Mouse (Mus musculus) neural tube, embryonic 14.5 days (tissue): ENCODE measurements around the gene Dph2. TPM values are rescaled to one million over a fixed set of nuclear protein-coding genes. Genes with fewer than 3 reads are reported as not detected.

Experiments used
- ATAC-seq: fragments of 200-750 bp; cut with Nextera tagmentation; 2 replicates; pipeline ENCODE4 v1.8.0; 2017; ENCODE audit warnings: low read depth, mild to moderate bottlenecking, moderate TSS enrichment, moderate library complexity
- H3K27ac ChIP-seq: fragments of 300-500 bp; sonication (generic); 2 replicates; pipeline ENCODE4 v1.5.1; 2014; ENCODE audit warnings: low read depth, mild to moderate bottlenecking, control low read depth, low read length, moderate library complexity, mixed read lengths
- H3K27me3 ChIP-seq: fragments of 300-500 bp; sonication (generic); 2 replicates; pipeline ENCODE4 v1.6.1; 2014; ENCODE audit warnings: low read length; ENCODE audit not compliant: control insufficient read depth, insufficient read depth
- H3K36me3 ChIP-seq: fragments of 300-500 bp; sonication (generic); 2 replicates; pipeline ENCODE4 v1.6.1; 2014; ENCODE audit warnings: low read length, mixed read lengths; ENCODE audit not compliant: control insufficient read depth, insufficient read depth
- H3K4me1 ChIP-seq: fragments of 300-500 bp; sonication (generic); 2 replicates; pipeline ENCODE4 v1.6.1; 2014; ENCODE audit warnings: low read length; ENCODE audit not compliant: control insufficient read depth, insufficient read depth
- H3K4me2 ChIP-seq: fragments of 300-500 bp; sonication (generic); 2 replicates; pipeline ENCODE4 v1.6.1; 2014; ENCODE audit warnings: mild to moderate bottlenecking, low read depth, low read length, control low read depth
- H3K4me3 ChIP-seq: fragments of 300-500 bp; sonication (generic); 2 replicates; pipeline ENCODE4 v1.5.1; 2014; ENCODE audit warnings: low read depth, low read length, control low read depth, mixed read lengths
- H3K9ac ChIP-seq: fragments of 300-500 bp; sonication (generic); replicated peaks from 2 replicates; pipeline ENCODE4 v1.6.1; 2014; ENCODE audit warnings: low read depth, mild to moderate bottlenecking, control low read depth, low read length, mixed read lengths
- H3K9me3 ChIP-seq: fragments of 300-500 bp; sonication (generic); 2 replicates; pipeline ENCODE4 v1.6.1; 2016; ENCODE audit warnings: low read length; ENCODE audit not compliant: control insufficient read depth
- WGBS: fragments of 180-500 bp; shearing (Covaris S2); extraction: QIAGEN DNeasy Blood & Tissue Kit; methylation state at CpG from one replicate; pipeline ENCODE4 v1.1.7; 2014; 5-methylcytosine and 5-hydroxymethylcytosine counted together
- polyA plus RNA-seq: library from polyadenylated mRNA; unstranded; fragments of >200 nt; fragmentation: Nextera tagmentation; extraction: Ambion mirVana; gene quantifications from 2 replicates; pipeline ENCODE4 v1.2.1, GENCODE M21; 2014

The Dph2 gene
- polyA plus RNA-seq, 1 experiment from 2014 or later, result 21.5 TPM

- Histone ChIP-seq H3K27ac (no peak overlapping the region), H3K4me2 (no peak overlapping the region), H3K9ac (no peak overlapping the region), H3K9me3 (no peaks in the 10 kb centered on the region), H3K4me3 (no peak overlapping the region), H3K36me3 (no peaks in the 10 kb centered on the region), H3K27me3 (peaks cover 16% of the 10 kb centered on the region), H3K4me1 (peaks cover 18% of the 10 kb centered on the region)
- ATAC-seq, result no peak
- 74% methylated on average over 5 of the region's 6 CpGs for WGBS
Observed at GRCm38 (mm10) chr4:117924916-117925315, 33.1 kb upstream of the Dph2 start.

DNA sequence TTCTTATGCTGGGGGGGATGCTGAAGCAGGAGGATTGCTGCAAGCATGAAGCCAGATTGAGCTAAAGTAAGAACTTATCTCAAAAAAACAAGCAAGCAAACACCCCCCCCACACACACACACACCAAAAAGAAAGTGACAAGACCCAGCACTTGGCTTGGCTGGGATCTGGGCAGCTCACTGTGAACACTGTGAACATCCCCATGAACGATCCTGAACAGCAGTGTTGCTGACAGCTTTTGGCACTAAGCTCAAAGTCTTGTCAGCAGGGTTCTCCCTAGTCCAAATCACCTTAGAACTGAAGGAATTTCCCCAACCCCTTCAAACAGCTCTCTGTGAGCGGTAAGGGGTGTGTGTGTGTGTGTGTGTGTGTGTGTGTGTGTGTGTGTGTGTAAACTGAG is 31.6 kb upstream of the Dph2 start:
- H3K4me1 ChIP-seq, result peaks cover 6% of the 10 kb centered on the region; the same call in 1 of the 2 replicates
- WGBS, result 57% methylated on average over 2 of the region's 2 CpGs
- no peaks in the 10 kb centered on the region for H3K9me3 ChIP-seq
- no peak overlapping the region for H3K27ac ChIP-seq
- ATAC-seq, result no peak
- H3K9ac ChIP-seq, result no peak overlapping the region
- H3K27me3 ChIP-seq, result peaks cover 7% of the 10 kb centered on the region
- no peak overlapping the region for H3K4me3 ChIP-seq
- no peak overlapping the region for H3K4me2 ChIP-seq
- no peaks in the 10 kb centered on the region for H3K36me3 ChIP-seq

DNA sequence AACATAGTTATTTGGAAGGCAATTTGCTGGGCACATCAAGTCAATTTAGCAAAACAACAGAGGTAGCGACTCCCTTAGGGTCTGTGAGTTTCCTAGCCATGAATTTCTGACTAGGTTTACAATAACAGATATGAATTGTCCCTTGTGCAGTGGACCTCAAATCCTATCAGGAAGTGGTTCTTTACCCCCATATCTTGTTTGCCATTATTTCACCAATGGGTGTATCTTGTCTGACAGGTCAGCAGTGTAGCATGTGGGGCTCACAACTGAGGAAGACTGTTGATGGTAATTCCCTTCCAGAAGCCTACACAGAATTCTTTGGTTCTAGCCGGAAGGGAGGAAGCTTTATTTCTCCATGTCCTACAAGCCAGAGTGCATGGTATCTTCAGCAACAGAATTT is 29.5 kb upstream of the Dph2 start:
- no peak overlapping the region for H3K27ac ChIP-seq
- H3K4me2 ChIP-seq, result no peak overlapping the region
- H3K36me3 ChIP-seq, result no peaks in the 10 kb centered on the region
- 92% methylated on average over 2 of the region's 2 CpGs for WGBS
- no peak overlapping the region for H3K4me3 ChIP-seq
- no peak overlapping the region for H3K9ac ChIP-seq
- H3K9me3 ChIP-seq, result no peaks in the 10 kb centered on the region
- no peak for ATAC-seq
- peaks cover 7% of the 10 kb centered on the region; the same call in 1 of the 2 replicates for H3K27me3 ChIP-seq
- H3K4me1 ChIP-seq, result no peaks in the 10 kb centered on the region

DNA sequence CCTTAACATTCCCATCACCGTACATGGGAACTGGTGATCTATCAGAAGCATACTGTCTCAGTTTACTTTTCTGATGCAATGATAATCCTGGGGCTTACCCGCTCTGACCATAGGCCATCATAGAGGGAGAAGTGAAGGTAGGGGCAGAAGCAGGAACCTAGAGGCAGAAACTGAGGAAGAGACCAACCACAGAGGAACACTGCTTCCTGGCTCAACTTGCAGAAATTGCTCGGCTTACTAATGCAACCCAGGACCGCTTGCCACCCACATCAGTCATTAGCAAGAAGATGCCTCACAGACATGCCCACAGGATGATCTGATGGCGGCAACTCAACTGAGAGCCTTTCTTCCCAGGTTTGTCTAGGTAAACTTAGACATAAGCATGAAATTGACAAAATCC is 26.9 kb upstream of the Dph2 start:
- H3K4me1 ChIP-seq, result peaks cover 9% of the 10 kb centered on the region
- ATAC-seq, result no peak
- H3K4me3 ChIP-seq, result no peak overlapping the region
- H3K9me3 ChIP-seq, result no peaks in the 10 kb centered on the region
- no peak overlapping the region for H3K4me2 ChIP-seq
- H3K27ac ChIP-seq, result no peak overlapping the region
- no peaks in the 10 kb centered on the region for H3K27me3 ChIP-seq
- H3K36me3 ChIP-seq, result no peaks in the 10 kb centered on the region
- 87% methylated on average over 5 of the region's 5 CpGs for WGBS
- no peak overlapping the region for H3K9ac ChIP-seq

DNA sequence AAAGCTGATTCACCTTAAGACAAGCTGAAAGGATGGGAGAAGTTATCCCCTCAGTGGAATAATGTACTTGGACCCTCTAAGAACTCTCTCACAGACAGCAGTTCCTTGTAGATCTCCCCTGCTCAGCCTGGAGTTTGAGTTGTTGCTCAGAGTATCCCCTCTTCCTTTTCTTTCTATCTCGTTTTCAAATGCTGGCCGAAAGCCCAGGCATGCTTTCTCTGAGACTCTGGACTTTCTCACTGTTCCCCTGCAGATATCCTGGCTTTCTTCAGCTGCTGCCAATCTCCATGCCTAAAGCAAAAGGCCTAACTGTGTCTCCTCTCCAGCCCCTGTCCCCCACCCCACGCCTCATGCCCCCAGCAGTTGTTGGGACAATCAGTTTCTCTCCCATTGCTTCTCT is 26.4 kb upstream of the Dph2 start:
- H3K9ac ChIP-seq, result no peak overlapping the region
- H3K4me2 ChIP-seq, result no peak overlapping the region
- H3K36me3 ChIP-seq, result no peaks in the 10 kb centered on the region
- 71% methylated on average over 3 of the region's 3 CpGs for WGBS
- H3K4me3 ChIP-seq, result no peak overlapping the region
- H3K9me3 ChIP-seq, result no peaks in the 10 kb centered on the region
- ATAC-seq, result no peak
- H3K4me1 ChIP-seq, result peaks cover 14% of the 10 kb centered on the region
- H3K27me3 ChIP-seq, result no peaks in the 10 kb centered on the region
- H3K27ac ChIP-seq, result no peak overlapping the region

GRCm38 (mm10) chr4:117917847-117918246 is 26.0 kb upstream of the Dph2 start:
- no peaks in the 10 kb centered on the region for H3K36me3 ChIP-seq
- no peak overlapping the region for H3K4me3 ChIP-seq
- no peak overlapping the region for H3K4me2 ChIP-seq
- no peak for ATAC-seq
- H3K4me1 ChIP-seq, result peaks cover 18% of the 10 kb centered on the region
- H3K9me3 ChIP-seq, result no peaks in the 10 kb centered on the region
- 88% methylated on average over 4 of the region's 4 CpGs for WGBS
- no peak overlapping the region for H3K27ac ChIP-seq
- H3K9ac ChIP-seq, result no peak overlapping the region
- H3K27me3 ChIP-seq, result no peaks in the 10 kb centered on the region

DNA sequence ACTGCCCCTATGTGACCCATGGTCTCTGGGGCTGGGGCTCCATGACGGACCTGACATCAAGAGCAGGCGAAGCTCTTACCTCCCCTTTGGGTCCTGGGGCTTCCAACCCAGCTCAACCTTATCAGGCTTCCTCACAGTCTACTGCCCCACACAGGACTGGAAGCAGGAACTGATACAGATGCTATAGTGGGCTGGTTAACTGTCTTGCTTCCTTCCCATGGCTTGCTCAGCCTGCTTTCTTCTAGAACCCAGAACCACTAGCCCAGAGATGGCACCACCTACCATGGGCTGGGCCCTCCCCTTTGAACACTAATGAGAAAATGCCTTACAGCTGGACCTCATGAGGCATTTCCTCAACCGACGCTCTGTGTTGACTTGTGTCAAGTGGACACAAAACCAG is 25.6 kb upstream of the Dph2 start:
- Histone ChIP-seq H3K9me3 (no peaks in the 10 kb centered on the region), H3K27ac (no peak overlapping the region), H3K27me3 (no peaks in the 10 kb centered on the region), H3K4me1 (peaks cover 23% of the 10 kb centered on the region), H3K9ac (no peak overlapping the region), H3K4me2 (no peak overlapping the region), H3K36me3 (no peaks in the 10 kb centered on the region), H3K4me3 (no peak overlapping the region)
- over 99% methylated on average over 4 of the region's 4 CpGs for WGBS
- ATAC-seq, result no peak

DNA sequence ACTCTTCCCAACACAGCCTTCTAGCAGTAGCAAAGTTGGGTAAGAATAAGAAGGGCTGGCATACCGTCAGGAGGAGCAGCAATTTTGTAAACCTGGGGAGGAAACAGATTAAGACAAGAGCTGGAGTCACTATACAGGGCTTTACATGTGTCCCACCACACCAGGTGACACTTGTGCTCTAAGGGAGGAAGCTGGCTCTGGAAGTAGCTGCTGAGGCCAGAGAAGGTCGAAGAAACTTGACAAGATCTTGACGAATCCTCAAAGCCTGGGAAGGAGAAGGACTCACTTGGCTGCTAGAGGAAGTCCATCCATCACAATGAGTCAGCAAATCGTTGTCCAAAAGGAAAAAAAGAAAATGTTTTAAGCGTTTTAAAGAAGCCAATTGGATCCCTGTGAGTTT is 24.6 kb upstream of the Dph2 start:
- Histone ChIP-seq H3K4me2 (no peak overlapping the region), H3K36me3 (peaks cover 7% of the 10 kb centered on the region; the same call in 1 of the 2 replicates), H3K27me3 (no peaks in the 10 kb centered on the region), H3K9ac (no peak overlapping the region), H3K4me1 (peaks cover 32% of the 10 kb centered on the region), H3K4me3 (no peak overlapping the region), H3K9me3 (no peaks in the 10 kb centered on the region), H3K27ac (no peak overlapping the region)
- WGBS, result 83% methylated on average over 5 of the region's 5 CpGs
- ATAC-seq, result no peak

DNA sequence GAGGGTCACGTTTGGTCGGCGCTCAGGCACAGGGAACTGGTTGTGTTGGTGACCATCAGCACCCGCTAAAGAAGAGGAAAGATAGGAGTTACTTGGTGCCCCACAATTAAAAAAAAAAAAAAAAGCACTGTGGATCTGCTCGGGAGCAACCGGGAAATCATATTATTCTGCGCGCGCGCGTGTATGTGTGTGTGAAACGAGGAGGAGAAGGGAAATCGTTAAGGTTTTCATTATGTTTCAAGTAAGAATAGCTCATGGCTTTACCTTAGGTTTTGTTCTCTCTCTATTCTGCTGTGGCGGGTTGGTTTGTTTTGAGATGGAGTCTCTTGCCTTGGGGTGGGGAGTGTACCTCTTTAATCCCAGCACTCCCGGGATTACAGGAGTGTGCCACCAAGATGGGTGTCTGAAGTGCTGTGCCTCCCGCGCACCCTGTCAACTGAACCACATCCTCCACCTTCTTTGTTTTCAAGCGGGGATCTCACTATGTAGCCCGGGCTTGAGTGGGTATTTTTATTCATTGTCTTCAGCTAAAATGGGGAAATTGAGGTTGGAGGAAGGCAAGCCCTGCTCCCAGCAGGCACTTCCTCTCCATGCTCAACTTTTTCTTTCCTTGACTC is 23.8 kb upstream of the Dph2 start:
- 6% methylated on average over 19 of the region's 19 CpGs for WGBS
- H3K9me3 ChIP-seq, result no peaks in the 10 kb centered on the region
- H3K4me1 ChIP-seq, result peaks cover 35% of the 10 kb centered on the region
- peak overlapping the region; percentile 84 for H3K4me3 ChIP-seq
- no peaks in the 10 kb centered on the region for H3K27me3 ChIP-seq
- peak overlapping the region; percentile 98 for H3K4me2 ChIP-seq
- peak overlapping the region; percentile 85; the same call in 1 of the 2 replicates for H3K27ac ChIP-seq
- peak overlapping the region; percentile 88 for H3K9ac ChIP-seq
- peaks cover 9% of the 10 kb centered on the region; the same call in 1 of the 2 replicates for H3K36me3 ChIP-seq
- ATAC-seq, result no peak
